Mouse (Mus musculus): ENCODE data around the gene Syngr1.

DNA sequence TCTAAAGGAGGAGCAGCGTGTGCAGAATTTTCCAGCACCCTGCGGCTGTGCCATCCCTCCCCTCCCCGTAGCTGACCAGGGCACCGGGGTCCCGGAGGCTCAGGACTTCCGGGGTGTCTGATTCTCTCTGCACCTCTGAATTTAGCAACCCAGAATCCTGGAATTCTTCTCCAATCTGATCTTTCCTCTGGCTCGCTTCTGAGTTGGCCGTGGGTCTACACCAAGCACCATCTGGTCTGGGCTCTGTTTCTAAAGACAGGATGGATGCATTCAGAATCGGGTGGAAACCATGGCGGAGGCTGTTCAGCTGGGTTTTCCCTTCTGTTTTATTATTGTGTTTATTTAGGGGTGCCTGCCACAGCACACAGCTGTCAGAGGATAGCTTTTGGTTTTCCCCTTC lies 9.7 kb downstream of the Syngr1 start:
- TF ChIP-seq FLI1 (IDR thresholded peaks at IDR 0.05; ENCODE audit: low read length) (no peak), GATA1 (IDR thresholded peaks at IDR 0.05; ENCODE audit: borderline replicate concordance, low read length) (no peak)

Data from megakaryocyte, embryonic 14.5 days (primary cell).